Mouse (Mus musculus) kidney, embryonic 15.5 days (tissue): ENCODE data around the gene Nyx. TPM values are rescaled to one million over a fixed set of nuclear protein-coding genes. Genes with fewer than 3 reads are reported as not detected.
"Not testable (repeated sequence)": the region's sequence is repeated elsewhere in the genome, so short reads cannot be mapped to it uniquely, and the experiment has no call there.

Experiments
- ATAC-seq: fragments of 200-750 bp; cut with Nextera tagmentation; replicated peaks from 2 replicates; pipeline ENCODE4 v1.8.0; 2017; ENCODE audit warnings: moderate TSS enrichment; ENCODE audit not compliant: low FRiP score
- H3K27ac ChIP-seq: fragments of 300-500 bp; sonication (generic); 2 replicates; pipeline ENCODE4 v1.5.1; 2015; ENCODE audit warnings: mild to moderate bottlenecking, inconsistent platforms
- H3K27me3 ChIP-seq: fragments of 300-500 bp; sonication (generic); 2 replicates; pipeline ENCODE4 v1.6.1; 2015; ENCODE audit warnings: inconsistent platforms
- H3K36me3 ChIP-seq: fragments of 300-500 bp; sonication (generic); 2 replicates; pipeline ENCODE4 v1.6.1; 2015; ENCODE audit warnings: inconsistent platforms
- H3K4me1 ChIP-seq: fragments of 300-500 bp; sonication (generic); 2 replicates; pipeline ENCODE4 v1.6.1; 2015; ENCODE audit warnings: inconsistent platforms
- H3K4me2 ChIP-seq: fragments of 300-500 bp; sonication (generic); 2 replicates; pipeline ENCODE4 v1.6.1; 2015; ENCODE audit warnings: moderate library complexity, mild to moderate bottlenecking, inconsistent platforms
- H3K4me3 ChIP-seq: fragments of 300-500 bp; sonication (generic); replicated peaks from 2 replicates; pipeline ENCODE4 v1.5.1; 2015; ENCODE audit warnings: mild to moderate bottlenecking, inconsistent platforms
- H3K9ac ChIP-seq: fragments of 300-500 bp; sonication (generic); 2 replicates; pipeline ENCODE4 v1.6.1; 2015; ENCODE audit warnings: mild to moderate bottlenecking, inconsistent platforms
- H3K9me3 ChIP-seq: fragments of 300-500 bp; sonication (generic); replicated peaks from 2 replicates; pipeline ENCODE4 v1.6.1; 2016; ENCODE audit warnings: inconsistent platforms
- WGBS: fragments of 180-500 bp; shearing (Covaris S2); methylation state at CpG from one replicate; pipeline ENCODE4 v1.1.7; 2015; ENCODE audit warnings: mixed read lengths; 5-methylcytosine and 5-hydroxymethylcytosine counted together
- polyA plus RNA-seq: library from polyadenylated mRNA; unstranded; fragments of >200 nt; fragmentation: Nextera tagmentation; extraction: Ambion mirVana; gene quantifications from 2 replicates; pipeline ENCODE4 v1.2.1, GENCODE M21; 2015

Nyx gene
- 0.05 TPM in 1 of 2 replicates, not detected in the other for polyA plus RNA-seq

- H3K9me3 ChIP-seq: no peaks in the 10 kb centered on the region
- no peak within 1 kb of the TSS for H3K4me3 ChIP-seq
- no peak for ATAC-seq
- H3K9ac ChIP-seq: no peak within 1 kb of the TSS
- H3K4me2 ChIP-seq: no peak within 1 kb of the TSS
- H3K4me1 ChIP-seq: no peaks in the 10 kb centered on the region
- no peaks in the 10 kb centered on the region for H3K36me3 ChIP-seq
- peaks cover 16% of the 10 kb centered on the region for H3K27me3 ChIP-seq
- H3K27ac ChIP-seq: no peak within 1 kb of the TSS
- WGBS: 86% methylated on average over 3 of the region's 3 CpGs
Observed at GRCm38 (mm10) chrX:13465810-13466209, at the start of gene Nyx. Gene Nyx (plus strand): TSS chrX:13466110.

GRCm38 (mm10) chrX:13422047-13422446, 43.9 kb upstream of the Nyx start:
- no peaks in the 10 kb centered on the region for H3K4me1 ChIP-seq
- 56% methylated on average over 4 of the region's 4 CpGs for WGBS
- H3K9me3 ChIP-seq: no peaks in the 10 kb centered on the region
- ATAC-seq: no peak
- no peak overlapping the region for H3K27ac ChIP-seq
- H3K27me3 ChIP-seq: peaks cover 27% of the 10 kb centered on the region
- H3K4me2 ChIP-seq: no peak overlapping the region
- no peaks in the 10 kb centered on the region for H3K36me3 ChIP-seq
- no peak overlapping the region for H3K9ac ChIP-seq
- H3K4me3 ChIP-seq: no peak overlapping the region

- Histone ChIP-seq H3K4me2 (no peak overlapping the region), H3K4me1 (no peaks in the 10 kb centered on the region), H3K4me3 (no peak overlapping the region), H3K36me3 (no peaks in the 10 kb centered on the region), H3K9me3 (no peaks in the 10 kb centered on the region), H3K27ac (no peak overlapping the region), H3K27me3 (peaks cover 45% of the 10 kb centered on the region), H3K9ac (no peak overlapping the region)
- ATAC-seq: no peak
- WGBS: 68% methylated on average over 6 of the region's 6 CpGs
Observed at GRCm38 (mm10) chrX:13431421-13431820, 34.5 kb upstream of the Nyx start.

DNA sequence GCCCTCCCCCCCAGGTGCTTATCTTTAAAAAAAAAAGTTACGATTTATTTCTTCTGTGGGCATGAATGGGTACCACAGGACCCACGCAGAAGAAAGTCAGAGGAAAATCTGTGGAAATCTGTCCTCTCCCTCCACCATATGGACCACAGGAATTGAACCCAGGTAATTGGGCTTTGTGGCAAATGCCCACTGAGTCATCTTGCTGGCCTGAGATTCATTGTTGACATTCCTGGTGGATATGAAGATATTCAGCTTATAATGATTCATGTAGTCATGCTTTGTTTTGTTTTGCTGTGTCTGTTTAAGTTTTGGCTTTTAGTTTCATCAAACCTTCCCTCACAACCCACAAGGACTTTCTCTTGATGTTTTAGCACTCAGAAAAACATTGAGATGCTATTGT, 29.9 kb upstream of the Nyx start:
- H3K27me3 ChIP-seq: peaks cover 61% of the 10 kb centered on the region
- not testable (repeated sequence) for H3K36me3 ChIP-seq, ATAC-seq, H3K4me1 ChIP-seq, H3K27ac ChIP-seq, H3K9ac ChIP-seq, H3K4me2 ChIP-seq, H3K9me3 ChIP-seq, H3K4me3 ChIP-seq
- WGBS: 91% methylated on average over 2 of the region's 2 CpGs

DNA sequence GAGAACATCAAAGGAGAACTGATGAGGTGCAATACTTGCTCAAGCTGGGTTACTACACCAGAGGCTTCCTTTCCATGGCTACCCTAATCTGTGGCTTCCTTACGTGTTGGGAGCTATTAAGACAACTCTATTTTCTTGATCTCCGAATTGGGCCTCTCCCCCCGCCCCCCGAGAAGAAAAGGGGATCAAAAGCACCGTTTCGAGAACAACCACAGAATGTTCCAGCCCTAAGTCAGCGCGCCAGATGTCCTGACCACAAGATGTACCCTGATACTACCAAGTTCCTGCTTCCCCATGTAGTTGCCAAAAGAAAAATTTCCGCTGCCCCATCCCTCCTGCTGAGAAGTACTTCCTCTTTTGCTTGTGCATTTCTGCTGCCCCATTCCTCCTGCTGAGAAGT, 9.4 kb upstream of the Nyx start:
- not testable (repeated sequence) for H3K9me3 ChIP-seq, H3K4me2 ChIP-seq, H3K4me3 ChIP-seq, H3K4me1 ChIP-seq, H3K9ac ChIP-seq, H3K27ac ChIP-seq, ATAC-seq, H3K36me3 ChIP-seq
- 85% methylated on average over 9 of the region's 9 CpGs for WGBS
- H3K27me3 ChIP-seq: peaks cover 44% of the 10 kb centered on the region

GRCm38 (mm10) chrX:13458766-13459165, 7.1 kb upstream of the Nyx start:
- Histone ChIP-seq H3K4me2 (no peak overlapping the region), H3K27me3 (peaks cover 24% of the 10 kb centered on the region), H3K4me1 (no peaks in the 10 kb centered on the region), H3K36me3 (no peaks in the 10 kb centered on the region), H3K4me3 (no peak overlapping the region), H3K27ac (no peak overlapping the region), H3K9me3 (no peaks in the 10 kb centered on the region), H3K9ac (no peak overlapping the region)
- 86% methylated on average over 1 of the region's 1 CpGs for WGBS
- no peak for ATAC-seq

DNA sequence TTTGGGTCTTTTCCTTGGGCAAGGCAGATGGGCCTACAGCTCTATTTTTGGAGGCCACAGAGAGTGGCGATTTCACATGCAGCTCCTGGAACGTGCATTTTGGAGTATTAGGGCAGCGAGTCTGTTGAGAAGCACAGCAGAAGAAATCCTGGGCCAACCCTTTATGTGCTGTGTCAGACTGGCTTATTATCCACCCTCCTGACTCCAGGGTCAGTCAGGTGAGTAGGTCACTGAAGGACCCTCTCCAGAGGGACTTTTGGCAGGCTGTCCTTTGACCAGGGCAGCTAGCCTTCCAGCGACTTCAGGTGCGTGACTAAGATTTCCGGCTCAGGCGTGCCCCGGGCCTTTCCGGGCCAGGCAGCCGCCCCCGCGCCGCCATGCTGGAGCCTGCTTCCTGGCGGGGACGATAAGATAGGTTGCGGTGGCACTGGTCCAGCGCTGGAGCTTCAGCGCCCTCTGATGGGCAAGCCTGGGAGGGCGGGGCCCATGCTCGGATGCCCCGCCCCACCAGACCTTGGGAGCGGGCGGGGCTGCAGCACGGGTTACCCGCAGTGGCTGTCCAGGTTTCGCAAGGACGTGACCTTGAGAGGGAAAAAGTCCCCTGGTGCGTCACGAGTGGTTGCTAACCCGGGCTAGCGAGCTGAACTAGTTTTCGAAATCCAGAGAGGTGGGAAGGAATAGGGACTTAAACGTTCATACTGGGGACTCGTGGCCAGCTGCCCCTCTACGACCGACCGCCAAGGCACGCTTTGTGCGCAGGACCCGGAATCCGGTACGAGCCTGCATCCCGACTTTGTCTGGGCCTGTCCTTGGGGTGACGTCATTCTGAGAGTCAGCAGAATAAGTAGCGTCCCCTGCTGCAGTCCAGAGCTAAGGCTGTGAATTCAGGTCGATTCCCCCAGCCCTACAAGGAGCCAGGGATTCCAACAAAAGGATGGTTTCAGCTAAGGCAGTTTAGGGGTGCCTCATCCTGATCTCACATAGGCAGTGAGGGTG, 4.3 kb upstream of the Nyx start:
- H3K9me3 ChIP-seq: no peaks in the 10 kb centered on the region
- peak overlapping the region; percentile 82 for H3K27ac ChIP-seq
- H3K4me2 ChIP-seq: peak overlapping the region; percentile 55
- H3K4me3 ChIP-seq: peak overlapping the region; percentile 43
- 18% methylated on average over 46 of the region's 46 CpGs for WGBS
- peaks cover 19% of the 10 kb centered on the region for H3K27me3 ChIP-seq
- no peaks in the 10 kb centered on the region for H3K36me3 ChIP-seq
- peak overlapping the region; percentile 43; the same call in 1 of the 2 replicates for H3K9ac ChIP-seq
- H3K4me1 ChIP-seq: no peaks in the 10 kb centered on the region
- peak; percentile 97 for ATAC-seq

- Histone ChIP-seq H3K9me3 (no peaks in the 10 kb centered on the region), H3K27me3 (peaks cover 25% of the 10 kb centered on the region), H3K36me3 (no peaks in the 10 kb centered on the region), H3K27ac (no peak overlapping the region), H3K9ac (no peak overlapping the region), H3K4me1 (no peaks in the 10 kb centered on the region), H3K4me2 (no peak overlapping the region), H3K4me3 (no peak overlapping the region)
- ATAC-seq: no peak
- 73% methylated on average over 2 of the region's 2 CpGs for WGBS
Observed at GRCm38 (mm10) chrX:13462982-13463517, 2.9 kb upstream of the Nyx start.

- H3K4me3 ChIP-seq: no peak overlapping the region
- H3K36me3 ChIP-seq: no peaks in the 10 kb centered on the region
- 87% methylated on average over 2 of the region's 2 CpGs for WGBS
- ATAC-seq: no peak
- no peak overlapping the region for H3K4me2 ChIP-seq
- peaks cover 9% of the 10 kb centered on the region for H3K27me3 ChIP-seq
- no peaks in the 10 kb centered on the region for H3K4me1 ChIP-seq
- no peaks in the 10 kb centered on the region for H3K9me3 ChIP-seq
- H3K27ac ChIP-seq: no peak overlapping the region
- no peak overlapping the region for H3K9ac ChIP-seq
Observed at GRCm38 (mm10) chrX:13466681-13467080, 771 bp downstream of the Nyx start.

- Histone ChIP-seq H3K4me1 (no peaks in the 10 kb centered on the region), H3K4me2 (no peak overlapping the region), H3K36me3 (no peaks in the 10 kb centered on the region), H3K9ac (no peak overlapping the region), H3K4me3 (no peak overlapping the region), H3K9me3 (no peaks in the 10 kb centered on the region), H3K27me3 (peaks cover 9% of the 10 kb centered on the region), H3K27ac (no peak overlapping the region)
- WGBS: 75% methylated on average over 6 of the region's 6 CpGs
- ATAC-seq: no peak
Observed at GRCm38 (mm10) chrX:13467121-13467571, 1.2 kb downstream of the Nyx start.

DNA sequence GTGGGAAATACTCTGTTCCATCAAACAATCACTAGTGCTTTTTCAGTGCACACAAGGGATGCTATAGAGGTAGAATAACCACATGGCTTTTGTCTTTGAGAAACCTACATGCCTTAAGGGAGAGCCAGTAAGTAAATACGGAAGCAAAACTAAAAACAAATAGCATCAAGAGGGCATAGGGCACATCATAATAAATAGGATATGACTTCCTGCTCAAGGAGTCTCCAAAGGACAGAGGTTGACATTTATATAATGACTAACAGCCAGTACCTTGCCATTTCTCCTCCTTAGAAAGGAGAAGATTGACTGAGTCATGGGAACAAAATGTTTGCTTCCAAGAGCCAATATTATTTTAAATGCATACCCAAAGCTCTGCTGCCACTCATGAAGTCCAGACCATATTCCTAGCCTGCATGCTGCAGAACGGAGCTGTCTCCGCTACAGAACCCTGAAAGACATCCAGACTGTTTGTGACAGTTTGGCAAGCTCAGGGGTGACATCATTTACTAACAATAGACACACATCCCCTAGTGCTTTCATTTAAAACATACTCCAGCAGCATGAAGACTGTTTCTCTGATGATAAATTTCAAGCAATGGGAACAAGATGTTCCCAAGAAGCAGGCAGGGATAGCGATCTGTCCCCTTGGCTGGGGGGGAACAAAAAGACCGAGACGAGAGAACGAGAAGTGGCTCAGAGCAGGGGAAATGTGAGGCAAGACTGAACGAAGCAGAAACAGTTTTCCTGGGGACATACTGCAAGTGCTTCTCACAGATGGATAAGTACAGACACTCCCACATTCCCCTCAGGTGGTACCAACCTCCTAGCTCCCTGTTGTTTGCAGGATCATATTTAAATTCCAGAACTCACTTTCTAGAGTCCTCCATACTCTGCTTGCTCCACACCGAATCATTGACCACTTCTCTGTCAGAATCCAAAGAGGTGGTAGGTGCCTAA, 3.5 kb downstream of the Nyx start:
- no peak overlapping the region for H3K4me2 ChIP-seq
- WGBS: 61% methylated on average over 9 of the region's 9 CpGs
- no peak overlapping the region for H3K4me3 ChIP-seq
- peaks cover 12% of the 10 kb centered on the region for H3K27me3 ChIP-seq
- H3K9me3 ChIP-seq: no peaks in the 10 kb centered on the region
- H3K4me1 ChIP-seq: no peaks in the 10 kb centered on the region
- ATAC-seq: no peak
- no peaks in the 10 kb centered on the region for H3K36me3 ChIP-seq
- no peak overlapping the region for H3K9ac ChIP-seq
- no peak overlapping the region for H3K27ac ChIP-seq
